Mouse (Mus musculus): ENCODE results near the gene Tmem135. TPM values are rescaled to one million over a fixed set of nuclear protein-coding genes. Genes with fewer than 3 reads are reported as not detected.

The Tmem135 gene
- polyA plus RNA-seq, 1 experiment: 189 TPM

DNA sequence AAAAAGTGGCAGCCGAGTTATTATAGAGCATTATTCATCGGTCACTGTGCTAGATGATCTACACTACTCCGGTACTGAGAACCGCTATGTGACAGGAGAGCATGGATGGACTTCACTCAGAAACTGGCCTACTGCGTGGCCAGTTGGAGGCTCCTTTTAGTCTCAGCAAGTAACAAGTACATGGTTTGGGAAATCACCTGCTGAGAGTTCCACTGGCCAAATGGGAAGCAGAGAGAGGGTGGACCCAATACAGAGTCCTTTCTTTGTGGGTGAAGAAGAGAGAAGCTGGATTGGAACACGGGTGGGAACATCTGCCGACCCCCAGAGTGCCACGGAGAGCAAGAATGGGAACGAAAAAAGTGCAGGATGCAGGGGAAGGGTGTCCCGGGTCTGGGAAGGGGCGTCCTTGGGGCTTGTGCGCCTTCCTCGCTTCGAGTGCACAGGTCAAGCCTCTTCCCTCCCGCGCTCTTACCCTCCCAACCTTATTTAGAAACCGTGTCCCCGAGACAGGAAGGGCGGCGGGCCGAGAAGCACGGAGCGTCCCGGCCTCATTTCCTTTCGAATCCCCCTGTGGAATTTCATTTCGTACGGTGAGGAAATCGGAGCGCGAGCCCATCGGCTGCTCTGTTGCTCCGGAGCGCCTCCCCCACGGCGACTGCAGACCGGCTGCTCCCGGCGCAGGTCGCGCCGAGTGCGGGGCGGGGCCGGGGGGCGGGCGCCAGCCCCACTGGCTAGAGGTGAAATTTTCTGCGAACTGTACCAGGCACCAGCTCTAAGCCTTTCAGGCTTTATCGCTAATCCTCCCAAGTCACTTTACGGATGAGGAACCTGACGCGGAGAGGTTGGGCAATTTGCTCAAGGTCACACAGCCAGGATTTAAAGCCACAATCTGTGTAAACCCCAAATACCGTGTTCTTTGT is 709 bp downstream of the Tmem135 start:
- TF ChIP-seq GATA1 (IDR thresholded peaks at IDR 0.05; ENCODE audit: low read length): no peak

DNA sequence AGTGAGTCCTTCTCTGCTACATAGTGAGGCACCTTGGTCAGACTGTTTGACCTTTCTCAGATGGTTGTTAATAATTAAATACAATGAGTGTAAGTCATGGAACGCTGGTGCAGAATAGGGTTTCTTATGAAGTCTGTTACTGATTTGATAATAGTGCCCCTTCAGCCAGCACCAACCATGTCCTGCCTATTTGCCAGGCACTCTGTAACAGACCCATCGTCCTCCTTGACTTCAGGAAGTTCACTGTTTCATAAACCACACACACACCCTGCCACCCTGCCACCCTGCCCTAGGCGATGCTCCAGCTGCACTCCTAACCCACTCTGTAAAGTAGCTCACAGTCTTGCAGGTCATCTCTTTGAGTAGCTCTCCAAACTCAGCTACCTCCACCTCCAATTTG is 2.1 kb downstream of the Tmem135 start:
- no peak for TF ChIP-seq GATA1 (IDR thresholded peaks at IDR 0.05; ENCODE audit: low read length)

DNA sequence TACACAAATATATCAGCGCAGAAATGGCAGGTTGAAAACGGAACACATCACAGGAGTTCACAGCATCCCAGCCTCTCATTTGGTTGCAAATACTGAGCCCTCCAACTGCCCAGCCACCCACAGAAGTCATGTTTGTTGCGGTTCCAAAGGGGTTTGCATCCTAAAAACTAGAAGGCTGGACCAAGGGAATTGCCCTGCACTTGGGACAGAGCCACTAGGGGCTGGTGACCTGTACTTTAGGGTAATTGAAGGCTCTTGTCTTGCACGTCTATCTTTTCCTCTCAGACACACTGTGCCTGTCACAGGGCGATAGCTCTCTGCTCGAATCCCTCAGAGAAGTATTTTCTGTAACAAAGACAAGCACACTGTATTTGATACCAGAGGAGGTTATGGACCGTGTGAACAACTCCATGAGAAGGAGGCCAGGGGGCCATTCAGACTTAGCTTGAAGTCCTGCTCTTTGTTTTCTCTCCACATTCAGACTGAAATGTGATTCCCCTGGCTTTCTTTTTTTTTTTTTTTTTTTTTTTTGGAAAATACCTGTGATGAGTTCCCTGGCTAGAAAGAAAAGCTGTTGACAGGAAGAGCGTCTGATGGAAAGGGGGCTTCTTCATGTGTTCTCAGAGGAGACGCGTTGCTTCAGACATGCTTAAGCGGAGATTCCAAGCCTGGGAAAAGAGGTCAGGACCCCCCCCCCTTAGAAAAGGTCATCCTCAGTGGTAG is 2.7 kb downstream of the Tmem135 start:
- no peak for TF ChIP-seq GATA1 (IDR thresholded peaks at IDR 0.05; ENCODE audit: low read length)

DNA sequence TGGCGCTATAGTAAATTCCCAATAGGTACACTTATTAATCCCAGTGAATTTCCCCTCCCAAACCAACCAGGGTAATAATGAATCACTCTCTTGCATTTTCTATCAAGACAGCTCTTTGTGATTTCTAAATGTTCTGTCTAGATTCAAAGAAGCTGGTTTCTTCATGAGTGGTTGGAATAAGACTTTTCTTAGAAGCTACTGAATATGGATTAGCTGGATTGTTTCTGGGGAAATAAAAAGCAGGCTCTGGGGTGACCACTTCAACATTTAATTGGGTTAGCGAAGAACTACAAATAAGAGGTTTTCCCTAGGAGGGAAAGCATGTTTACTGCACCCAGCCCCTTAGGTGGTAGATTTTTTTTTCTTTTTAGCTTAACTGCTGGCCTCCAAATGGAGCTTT is 3.3 kb downstream of the Tmem135 start:
- TF ChIP-seq GATA1 (IDR thresholded peaks at IDR 0.05; ENCODE audit: low read length): no peak

DNA sequence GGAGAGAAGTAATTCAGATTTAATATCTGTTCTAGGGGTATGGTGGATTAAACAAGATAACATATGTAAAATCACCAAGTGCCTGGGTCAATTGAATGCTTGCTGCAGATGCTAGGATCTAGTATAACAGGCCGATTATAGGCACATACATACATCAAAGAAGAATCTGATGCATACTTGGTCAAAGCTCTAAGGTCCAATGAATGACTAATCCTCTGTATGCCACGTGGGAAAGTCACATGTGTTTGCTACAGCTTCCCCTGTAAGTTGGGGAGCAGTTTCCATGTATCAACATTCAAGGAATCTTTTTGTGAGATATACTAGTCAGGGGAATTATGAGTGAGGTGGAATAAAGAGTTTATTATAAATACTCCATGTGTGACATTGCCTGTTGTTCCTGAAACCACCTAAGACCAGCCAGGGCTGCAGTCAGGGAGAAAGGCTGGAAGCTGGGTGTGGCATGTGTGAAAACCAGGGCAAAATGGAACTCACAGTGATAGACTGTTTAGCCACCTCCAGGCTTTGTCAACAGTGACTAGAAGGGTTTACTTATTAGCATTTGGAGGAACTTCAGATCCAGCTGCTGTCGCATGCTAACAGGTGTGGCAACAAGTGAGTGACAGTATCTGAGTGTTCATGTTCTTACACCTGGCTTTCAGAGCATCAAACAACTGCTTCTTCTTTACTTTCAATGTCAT is 6.0 kb downstream of the Tmem135 start:
- TF ChIP-seq GATA1 (IDR thresholded peaks at IDR 0.05; ENCODE audit: low read length): no peak

DNA sequence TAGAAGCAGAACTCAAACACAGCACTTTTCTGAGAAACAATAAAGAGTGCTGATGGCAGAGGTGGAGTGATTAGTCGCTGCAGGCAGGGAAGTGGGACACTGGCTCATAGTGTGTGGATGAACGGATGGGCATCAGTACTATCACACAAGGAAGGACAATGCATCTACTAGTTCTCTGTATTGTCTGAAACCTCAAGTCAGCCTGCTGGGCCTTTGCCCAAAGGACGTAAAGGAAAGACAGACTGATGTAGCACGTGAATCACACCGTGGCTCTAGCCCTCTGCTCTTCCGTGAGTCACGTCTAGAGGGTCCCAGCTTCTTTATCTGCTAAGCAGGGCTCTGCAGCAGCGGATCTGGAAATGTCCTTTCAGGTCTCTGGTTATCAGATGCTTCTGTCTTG is 7.6 kb downstream of the Tmem135 start:
- no peak for TF ChIP-seq GATA1 (IDR thresholded peaks at IDR 0.05; ENCODE audit: low read length)

DNA sequence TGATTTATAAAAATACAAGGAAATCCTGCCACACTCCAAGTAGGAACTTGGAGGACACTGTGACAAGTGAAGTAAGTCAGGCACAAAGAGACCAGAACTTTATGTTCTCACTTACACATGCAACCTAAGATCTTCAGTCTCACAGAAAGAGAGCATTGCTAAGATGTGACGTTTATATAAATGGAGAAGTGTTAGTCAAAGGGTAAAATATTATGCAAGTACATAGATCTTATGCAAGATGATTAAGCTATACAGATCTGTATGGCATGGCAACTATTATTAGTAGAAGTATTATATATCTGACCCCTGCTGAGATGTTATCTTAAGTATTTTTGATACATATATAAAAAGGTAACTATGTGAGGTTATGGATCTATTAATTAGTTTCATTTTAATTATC is 8.6 kb downstream of the Tmem135 start:
- no peak for TF ChIP-seq GATA1 (IDR thresholded peaks at IDR 0.05; ENCODE audit: low read length)

DNA sequence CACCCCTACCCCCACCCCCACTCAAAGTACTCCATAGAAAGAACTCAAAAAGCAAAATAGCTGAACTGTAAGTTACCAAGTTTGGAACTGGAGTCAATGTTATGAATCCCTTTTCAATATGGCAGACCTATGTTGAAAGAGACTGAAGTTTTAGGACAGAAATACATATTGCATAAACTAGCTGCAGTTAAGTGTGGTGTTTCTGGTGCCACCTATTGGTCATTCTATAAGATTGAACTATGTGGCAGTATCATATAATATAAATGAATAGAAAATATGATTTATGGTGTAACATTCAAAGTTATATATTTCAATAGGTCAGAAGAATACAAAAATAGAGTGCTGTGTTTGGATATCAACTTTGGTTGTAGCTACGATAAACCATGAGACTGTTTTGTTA is 11.2 kb downstream of the Tmem135 start:
- no peak for TF ChIP-seq GATA1 (IDR thresholded peaks at IDR 0.05; ENCODE audit: low read length)

DNA sequence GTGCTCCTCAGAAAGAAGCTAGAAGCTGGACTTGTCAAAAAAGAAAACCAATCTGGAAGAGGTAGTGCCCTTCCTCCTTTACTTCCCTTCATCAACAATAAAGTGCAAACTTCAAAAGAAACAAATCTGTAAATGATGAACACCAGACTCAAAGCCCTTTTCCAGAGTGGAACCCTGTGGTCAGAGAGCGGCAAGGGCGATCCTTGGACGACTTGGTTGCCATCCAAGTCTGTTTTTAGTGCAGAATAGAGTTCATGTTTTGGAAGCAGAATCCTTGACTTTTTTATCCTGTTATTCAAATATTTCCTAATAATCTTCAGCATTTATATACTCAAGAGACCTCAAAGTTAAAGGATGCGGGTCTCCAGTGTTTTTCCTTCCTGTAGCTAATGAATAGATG is 11.6 kb downstream of the Tmem135 start:
- no peak for TF ChIP-seq GATA1 (IDR thresholded peaks at IDR 0.05; ENCODE audit: low read length)

DNA sequence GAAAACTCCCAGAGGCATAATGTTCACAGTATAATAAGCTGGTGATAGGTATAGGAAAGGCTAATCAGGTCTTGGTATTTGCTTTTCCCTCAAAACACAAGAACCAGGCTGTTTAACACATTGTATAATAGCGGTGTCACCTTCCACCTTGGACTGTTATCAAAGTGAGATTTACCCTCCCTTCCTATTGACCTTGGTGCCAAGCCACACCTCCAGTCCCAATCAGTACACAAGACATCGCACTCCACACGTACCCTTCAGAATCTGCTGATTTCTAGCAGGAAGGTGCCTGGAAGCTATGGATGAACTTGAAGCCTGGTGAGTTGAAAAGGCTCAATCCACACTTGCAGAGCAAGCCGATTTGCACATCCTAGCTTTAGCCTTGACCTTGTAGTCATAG is 12.2 kb downstream of the Tmem135 start:
- TF ChIP-seq GATA1 (IDR thresholded peaks at IDR 0.05; ENCODE audit: low read length): no peak

DNA sequence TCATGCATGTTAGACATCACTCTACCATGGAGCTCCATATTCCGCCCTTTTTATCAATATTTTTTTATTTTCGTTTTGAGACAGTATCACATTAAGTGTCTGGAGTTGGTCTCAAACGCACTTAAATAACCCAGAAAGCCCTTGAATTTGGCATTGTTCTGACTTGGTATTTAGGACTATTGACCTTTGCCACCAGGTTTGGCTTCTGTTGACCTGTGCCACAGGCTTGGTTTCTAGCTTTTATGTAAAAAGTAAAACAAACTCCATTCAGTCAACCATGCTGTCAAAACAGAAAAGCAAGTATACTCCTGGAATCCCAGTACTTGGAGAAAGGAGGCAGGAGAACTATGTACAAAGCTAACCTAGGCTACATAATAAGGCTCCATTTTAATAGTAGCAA is 12.7 kb downstream of the Tmem135 start:
- TF ChIP-seq GATA1 (IDR thresholded peaks at IDR 0.05; ENCODE audit: low read length): no peak

DNA sequence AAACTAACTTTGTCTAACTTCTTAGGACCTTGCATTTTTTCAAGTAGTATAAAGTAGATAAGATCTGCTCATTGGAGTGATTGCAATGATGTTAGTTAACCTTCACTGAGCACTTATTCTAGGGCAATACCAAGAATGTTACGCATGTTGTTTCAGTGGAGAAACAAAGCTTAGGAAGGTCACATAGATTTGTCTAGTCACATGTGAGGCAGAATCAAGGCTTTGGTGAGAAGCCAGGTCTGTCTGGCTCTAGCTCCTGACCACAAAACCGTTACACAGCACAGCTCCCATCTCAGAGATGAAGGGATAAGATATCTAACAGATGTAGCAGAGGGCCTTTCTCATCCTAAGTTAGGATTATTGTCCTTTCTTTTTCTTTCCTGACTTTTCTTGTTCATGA is 13.4 kb downstream of the Tmem135 start:
- no peak for TF ChIP-seq GATA1 (IDR thresholded peaks at IDR 0.05; ENCODE audit: low read length)

DNA sequence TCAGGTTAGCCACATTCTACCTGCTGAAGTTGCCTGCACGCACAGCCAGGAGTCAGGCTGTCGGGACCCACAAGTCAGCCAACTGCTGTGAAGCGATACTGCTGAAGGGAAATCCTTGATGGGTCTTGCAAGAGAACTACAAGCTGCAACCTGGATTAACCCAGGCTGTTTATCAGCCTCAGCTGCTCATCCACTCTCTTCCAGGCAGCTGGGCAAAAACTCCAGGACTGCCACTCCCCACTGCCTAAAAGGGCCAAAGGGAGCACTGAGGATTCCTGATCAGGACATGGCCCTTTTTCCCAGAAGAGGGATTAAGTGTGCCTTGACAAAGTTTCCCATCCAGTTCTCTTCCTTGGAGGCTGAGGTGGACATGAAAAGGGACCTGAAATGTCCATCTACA is 15.0 kb downstream of the Tmem135 start:
- no peak for TF ChIP-seq GATA1 (IDR thresholded peaks at IDR 0.05; ENCODE audit: low read length)

DNA sequence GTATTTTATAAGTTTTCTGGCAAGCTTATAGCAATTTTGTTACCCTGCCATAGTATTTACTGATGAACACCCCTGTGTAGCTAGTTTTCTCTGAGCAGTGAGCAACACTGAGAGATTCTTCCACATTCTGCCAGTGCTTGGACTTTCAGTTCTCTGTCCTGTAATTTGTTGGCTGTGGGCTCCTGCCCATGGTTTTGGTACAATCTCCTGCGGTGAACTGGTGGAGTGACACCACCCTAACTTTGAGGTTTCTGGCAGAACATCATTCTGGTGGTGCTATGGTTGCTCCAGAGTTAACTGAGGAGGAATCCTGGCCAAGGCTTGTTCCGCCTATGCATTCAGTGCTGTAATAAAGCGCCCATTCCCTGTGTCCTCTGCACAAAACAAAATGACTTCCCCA is 21.1 kb downstream of the Tmem135 start:
- no peak for TF ChIP-seq GATA1 (IDR thresholded peaks at IDR 0.05; ENCODE audit: low read length)

DNA sequence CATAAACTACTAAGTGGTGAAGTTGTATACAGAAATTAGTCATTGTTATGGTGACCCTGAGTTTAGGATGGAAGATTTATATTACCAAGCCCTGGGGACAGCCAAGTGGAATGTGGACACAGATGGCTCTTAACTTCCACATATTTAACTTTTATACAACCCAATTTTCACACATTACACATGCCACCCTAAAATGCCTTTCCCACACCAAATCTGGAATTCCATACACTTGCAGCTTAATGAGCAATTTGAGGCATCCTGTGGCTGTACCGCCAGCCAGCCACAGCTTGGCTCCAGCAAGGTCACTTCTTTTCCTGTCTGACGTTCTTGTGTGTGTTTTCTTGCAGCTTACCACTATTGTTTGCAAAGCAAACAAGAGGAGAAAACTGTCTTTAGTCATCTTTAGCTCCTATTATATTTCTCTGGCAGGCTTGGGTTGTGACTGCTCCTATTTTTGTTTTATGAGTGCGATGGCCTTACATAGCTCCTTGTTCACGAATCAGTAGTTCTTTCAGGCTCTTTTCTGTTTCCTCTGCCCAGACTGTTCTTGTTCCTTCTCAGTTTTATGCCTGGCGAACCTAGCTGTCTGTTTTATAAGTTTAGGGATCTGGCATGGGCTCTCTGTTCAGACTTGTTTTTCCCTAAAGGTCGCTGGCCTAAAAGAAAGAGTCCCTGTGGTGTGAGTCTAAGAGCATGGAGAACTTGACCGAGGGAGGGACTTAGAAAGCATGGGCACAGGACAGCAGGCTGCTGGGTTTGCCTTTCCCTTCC is 22.9 kb downstream of the Tmem135 start:
- TF ChIP-seq GATA1 (IDR thresholded peaks at IDR 0.05; ENCODE audit: low read length): no peak
